Mouse (Mus musculus) cerebral cortex, adult 2 months (tissue): Measurements from ENCODE around the gene Samd4.

Source experiments
- WGBS: fragments of 180-500 bp; shearing (Covaris S2); methylation state at CpG from one replicate; pipeline ENCODE4 v1.1.7; 2018; 5-methylcytosine and 5-hydroxymethylcytosine counted together

The Samd4 gene

DNA sequence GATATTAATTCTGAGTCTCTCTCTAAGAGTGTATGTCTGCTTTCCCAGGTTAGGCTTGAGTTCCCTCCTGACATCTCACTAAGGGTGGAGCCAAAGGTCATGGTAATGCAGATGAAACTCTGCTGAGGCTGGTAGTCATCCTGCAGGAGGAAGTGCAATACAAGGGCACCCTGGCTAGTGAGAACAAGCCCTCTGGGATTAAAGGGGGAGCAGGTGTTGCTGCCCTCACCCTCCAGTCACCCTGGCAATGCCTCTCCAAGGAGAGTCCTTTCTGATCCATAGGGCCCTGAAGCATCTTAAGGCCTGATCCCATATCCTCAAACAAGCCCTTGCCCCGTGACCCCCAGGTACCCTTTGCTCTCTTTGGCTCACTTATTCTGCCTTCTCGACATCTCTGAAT, 72.5 kb downstream of the Samd4 start:
- WGBS, result 81% methylated on average over 2 of the region's 2 CpGs

DNA sequence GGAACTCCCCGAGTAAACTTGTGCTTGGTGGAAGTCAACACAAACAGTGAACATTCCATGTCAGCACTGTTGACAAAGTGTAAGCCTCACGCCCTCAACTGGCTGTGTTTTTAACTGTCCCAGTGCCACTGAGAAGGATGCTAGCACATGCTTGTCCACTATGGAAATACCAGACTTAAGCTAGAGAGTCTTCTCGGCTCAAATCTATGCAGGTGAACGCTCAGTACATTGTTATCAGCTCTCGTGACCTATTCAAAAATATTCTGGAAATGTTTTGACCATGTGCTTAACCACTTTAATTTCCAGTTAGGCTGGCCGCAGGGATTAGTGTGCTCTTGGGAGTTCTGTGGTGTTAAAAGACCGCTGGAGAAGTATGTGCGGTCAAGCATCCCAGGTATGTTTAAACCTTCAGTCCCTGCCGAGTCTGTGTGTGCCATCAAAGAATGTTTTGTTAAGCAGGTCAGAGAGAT, 73.0 kb downstream of the Samd4 start:
- 79% methylated on average over 9 of the region's 9 CpGs for WGBS

DNA sequence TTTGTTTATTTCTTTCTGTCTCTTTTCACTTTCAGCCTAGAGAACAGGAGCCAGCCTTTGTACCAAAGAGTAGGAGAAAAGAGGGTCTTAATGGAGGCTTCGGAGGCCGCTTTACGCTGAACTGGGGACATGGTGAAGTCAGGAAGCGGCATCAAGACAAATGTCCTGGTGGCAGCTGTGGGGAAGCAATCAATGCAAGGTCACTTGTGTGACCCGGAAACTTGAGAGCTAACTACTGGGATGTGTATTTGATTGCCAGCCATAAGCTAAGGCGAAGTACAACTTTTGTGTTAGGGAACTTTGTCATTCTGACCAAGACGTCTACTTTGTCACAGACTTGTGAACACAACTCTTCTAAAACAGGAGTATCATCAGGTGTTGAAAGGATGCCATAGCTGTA, 73.5 kb downstream of the Samd4 start:
- 86% methylated on average over 7 of the region's 7 CpGs for WGBS

DNA sequence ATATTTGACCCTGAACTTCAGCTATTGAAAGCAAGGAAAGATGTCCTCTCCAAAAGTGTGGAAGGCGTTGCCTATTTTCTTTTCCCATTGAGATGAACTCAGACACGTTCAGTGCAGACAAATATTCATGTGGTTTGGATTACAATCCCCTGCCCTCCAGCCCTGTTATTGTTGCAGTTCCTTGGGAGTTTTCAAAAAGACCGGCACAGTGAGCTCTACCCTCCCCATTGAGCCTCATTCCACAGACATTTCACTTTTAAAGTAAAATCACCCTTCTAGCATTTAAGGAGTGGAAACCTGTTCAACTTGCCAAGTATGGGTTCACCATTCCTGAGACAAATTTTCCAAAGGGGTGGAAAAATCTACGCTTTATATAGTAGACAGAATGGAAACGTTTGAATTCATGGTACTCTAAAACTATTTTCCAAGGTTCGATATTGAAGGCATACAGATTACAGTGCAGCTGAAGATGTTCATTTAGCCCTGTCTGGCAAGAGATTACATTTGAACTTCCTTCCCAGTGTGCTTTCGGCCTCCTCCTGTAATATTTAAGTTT, 76.6 kb downstream of the Samd4 start:
- WGBS, result 74% methylated on average over 7 of the region's 7 CpGs

DNA sequence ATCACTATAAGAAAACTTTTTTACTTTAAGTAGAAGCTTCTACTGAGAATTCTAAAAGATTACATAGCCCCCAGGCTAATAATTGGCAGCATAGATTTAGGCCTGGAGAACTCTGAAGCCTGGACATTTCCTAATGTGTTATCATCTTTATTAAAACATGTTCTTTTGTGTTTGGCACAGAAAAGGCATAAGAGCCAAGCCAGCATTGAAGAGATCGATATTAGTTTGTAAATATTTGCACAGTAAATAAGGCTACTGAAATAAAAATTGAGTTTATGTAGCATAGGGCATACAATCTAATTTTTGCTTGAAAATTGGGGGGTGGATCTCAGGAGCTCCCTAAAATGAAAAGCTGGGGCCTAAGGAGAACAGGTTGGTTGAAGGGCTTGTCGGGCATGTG, 77.2 kb downstream of the Samd4 start:
- 93% methylated on average over 2 of the region's 2 CpGs for WGBS

DNA sequence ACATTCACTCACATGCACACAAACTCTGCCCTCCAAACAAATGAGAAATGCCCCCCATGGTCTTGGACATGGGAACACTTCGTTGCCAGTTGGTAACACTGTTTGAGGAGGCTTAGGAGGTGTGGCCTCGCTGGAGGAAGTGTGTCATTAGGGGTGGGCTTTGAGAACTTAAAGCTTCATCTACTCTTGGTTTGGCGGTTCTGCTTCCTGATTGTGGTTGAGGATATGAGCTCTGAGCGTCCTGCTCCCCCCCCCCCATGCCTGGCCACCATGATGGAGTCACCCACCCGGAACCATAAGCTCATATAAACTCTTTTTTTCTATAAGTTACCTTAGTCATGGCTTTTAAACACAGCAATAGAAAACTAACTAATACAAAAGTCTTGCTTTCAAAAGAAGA, 80.2 kb downstream of the Samd4 start:
- 86% methylated on average over 5 of the region's 5 CpGs for WGBS

DNA sequence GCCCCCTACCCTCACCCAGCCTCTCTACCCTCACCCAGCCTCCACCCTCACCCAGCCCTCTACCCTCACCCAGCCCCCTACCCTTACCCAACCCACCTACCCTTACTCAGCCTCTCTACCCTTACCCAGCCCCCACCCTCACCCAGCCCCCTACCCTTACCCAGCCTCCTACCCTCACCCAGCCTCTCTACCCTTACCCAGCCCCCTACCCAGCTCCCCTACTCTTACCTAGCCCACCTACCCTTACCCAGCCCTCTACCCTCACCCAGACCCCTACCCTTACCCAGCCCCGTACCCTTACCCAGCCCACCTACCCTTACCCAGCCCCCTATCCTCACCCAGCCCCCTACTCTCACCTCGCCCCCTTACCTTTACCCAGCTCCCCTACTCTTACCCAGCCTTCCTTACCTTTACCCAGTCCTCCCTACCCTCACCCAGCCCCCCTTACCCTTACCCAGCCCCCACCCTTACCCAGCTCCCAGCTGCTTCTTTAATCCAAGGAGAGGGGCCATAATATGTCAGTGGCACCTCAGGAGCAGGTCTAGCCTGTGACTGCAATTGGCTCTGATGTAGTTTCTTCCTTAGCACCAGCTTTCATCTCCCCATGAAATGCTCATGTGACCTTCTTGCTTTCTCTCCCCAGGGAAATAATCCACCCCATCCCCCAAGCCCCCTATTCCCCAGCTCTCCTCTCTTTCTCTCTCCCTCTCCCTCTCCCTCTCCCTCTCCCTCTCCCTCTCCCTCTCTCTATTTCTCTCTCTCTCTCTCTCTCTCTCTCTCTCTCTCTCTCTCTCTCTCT, 81.6 kb downstream of the Samd4 start:
- WGBS, result 93% methylated on average over 2 of the region's 2 CpGs

DNA sequence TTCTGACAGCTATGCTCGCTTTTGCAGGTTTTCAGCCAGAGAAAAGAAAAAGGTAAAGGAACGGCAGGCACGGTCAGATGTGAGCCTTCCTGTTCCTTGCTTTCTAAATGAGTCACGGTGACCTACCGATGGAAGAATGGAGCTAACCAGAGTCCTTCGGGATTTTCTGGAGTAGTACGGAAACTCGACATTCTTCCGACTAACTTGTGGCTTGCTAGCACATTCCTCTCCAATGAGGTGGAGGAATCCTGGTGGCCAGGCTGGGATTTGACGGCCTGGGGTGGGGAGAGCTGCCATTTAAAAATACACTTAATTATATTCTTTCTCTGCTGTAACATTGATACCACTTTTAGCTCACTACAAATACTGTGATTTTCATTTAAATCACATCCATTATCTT, 83.6 kb downstream of the Samd4 start:
- WGBS, result 83% methylated on average over 10 of the region's 10 CpGs

DNA sequence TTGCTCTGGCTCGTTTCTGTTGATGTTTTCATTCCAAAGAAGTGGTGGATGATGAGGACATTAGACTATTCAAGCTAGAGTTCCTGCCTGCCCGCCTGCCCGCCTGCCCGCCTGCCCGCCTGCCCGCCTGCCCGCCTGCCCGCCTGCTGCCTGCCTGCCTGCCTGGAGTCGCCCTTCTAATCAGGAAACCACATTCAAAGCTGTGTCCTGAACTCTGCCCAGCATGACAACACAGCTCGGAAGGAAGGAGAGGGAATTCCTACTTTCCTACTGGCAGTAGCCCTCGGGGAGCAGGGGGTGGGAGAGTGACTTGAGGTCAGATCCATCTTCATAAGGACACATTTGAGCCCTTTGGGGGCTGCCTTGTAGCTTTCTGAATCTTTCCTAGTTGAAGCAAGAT, 85.4 kb downstream of the Samd4 start:
- 66% methylated on average over 11 of the region's 11 CpGs for WGBS

DNA sequence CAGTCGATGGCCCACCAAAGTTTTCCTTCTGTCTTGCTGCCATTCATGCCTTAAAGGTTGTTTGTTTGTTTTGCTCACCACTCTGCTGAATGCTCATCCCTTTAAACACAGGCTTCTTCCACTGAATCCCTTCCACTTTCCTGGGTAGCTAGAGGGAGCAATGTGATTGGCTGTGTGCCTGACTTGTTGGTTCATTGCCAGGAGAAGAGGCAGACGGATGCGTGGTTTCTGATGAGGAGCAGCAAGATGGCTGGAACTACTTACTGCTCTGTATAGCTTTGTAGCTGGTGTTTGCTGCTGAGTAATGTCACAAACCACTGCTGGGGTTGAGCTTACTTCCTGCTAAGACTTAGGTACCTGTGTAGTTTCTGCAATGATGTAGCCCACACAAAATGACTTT, 88.0 kb downstream of the Samd4 start:
- 28% methylated on average over 3 of the region's 3 CpGs for WGBS

DNA sequence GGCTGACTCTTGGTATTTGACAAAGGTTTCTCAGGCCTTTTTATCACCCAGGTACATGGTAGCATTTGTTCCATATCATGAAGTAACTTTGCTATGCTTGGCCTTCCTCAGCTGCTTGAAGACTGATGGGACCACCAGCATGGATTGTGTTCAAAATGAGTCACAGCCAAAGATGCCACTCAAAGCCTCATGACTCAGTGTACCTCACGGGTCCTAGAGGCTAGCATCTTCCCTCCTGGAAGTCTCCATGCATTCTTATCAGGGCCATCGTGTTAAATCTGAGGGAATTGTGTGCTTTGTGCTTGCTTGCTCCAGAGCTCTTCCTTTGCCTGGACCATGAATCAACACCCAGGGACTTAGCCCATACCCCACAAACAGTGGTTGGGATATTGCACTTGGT, 89.1 kb downstream of the Samd4 start:
- WGBS, result 95% methylated on average over 2 of the region's 2 CpGs

DNA sequence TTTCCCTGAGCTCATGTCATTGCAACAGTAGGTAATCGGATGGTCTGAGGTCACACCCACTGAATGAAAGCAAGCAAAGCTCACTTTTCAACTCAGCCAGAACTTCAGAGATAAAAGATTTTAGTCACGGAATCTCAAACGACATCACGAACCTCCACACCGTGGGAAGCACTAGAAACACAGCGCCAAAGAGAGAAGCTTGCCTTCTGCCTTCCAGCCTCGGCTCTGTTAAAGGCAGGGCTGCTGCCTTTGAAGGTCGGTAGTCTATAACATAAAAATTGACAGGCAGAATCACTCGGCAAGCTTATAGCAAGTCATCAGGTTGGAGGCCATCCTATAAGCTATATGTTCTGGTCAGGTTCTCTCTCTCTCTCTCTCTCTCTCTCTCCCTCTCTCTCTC, 92.2 kb downstream of the Samd4 start:
- WGBS, result 60% methylated on average over 9 of the region's 9 CpGs

DNA sequence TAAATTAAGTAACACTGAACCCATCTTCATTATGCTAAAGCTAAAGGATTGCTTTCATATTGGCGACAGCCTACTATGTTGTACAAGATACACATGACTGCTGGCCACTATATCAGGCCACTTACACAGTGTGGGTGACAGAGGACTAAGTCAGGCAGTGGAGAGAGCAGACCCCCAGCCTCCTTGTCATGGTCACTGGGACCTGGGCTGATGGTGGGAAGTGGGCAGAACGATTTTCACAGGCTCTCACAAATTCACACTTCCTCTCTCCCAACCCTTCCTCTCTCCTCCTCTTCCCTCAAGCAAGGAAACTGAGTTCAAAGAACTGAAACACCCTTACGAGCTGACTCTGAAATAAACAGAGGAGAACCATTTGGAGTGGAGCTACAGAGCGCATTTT, 93.3 kb downstream of the Samd4 start:
- 85% methylated on average over 4 of the region's 4 CpGs for WGBS

DNA sequence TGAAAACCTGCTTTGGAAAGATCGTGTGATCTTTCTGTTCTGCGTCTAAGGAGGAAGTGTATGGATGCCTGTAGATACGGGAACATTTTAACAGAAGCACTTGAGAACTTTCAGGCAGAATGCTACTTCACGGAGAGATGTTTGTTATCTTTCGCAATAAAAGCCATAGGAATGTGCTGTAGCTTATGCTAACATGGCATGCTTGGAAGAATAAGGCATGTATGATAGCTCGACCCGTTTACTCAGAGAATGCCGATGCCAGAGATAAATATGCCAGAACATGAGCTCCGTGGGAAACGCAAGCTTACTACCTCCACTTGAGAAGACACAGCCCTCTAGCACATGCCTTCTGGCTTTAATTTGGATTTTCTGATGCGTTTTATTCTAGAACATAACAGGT, 94.1 kb downstream of the Samd4 start:
- 80% methylated on average over 11 of the region's 11 CpGs for WGBS

DNA sequence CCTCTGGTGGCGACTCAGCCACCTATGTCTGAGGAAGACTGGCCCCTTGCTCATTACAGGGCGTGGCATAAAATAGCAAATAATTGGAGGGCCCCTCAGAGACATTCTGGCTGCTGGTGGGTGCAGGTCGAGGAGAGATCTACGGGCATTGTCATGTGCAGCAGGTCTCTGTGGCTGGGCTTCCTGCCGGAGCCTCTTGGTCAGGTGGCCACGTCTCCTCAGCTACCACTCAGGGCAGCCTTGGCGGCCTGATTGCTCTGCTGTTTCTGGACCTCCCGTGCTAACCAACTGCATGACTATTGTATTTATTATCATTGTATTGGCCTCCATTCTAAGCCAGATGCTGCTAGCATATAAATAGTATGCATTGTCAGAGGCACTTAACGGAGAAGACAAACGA, 95.0 kb downstream of the Samd4 start:
- whole genome bisulfite sequencing, result 66% methylated on average over 10 of the region's 10 CpGs

DNA sequence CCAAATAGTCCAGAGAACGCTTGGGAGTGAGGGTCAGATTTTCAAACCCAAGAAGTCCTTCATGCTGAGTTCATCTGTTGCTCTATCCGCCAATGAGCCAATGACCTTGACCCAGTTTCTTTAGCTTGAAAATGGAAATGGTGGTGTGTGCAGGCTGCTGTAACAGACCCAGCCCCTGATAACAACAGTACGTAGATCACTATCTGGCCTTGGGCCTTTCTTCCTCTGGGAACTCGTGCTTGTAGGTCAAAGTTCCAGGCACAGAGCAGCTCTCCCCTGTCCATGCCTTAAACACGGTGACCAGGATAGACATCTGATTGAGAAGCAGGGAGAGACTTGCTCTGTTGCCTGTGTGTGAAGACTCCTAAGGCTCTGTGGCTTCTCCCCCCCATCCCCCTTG, 96.5 kb downstream of the Samd4 start:
- WGBS, result 85% methylated on average over 5 of the region's 5 CpGs

DNA sequence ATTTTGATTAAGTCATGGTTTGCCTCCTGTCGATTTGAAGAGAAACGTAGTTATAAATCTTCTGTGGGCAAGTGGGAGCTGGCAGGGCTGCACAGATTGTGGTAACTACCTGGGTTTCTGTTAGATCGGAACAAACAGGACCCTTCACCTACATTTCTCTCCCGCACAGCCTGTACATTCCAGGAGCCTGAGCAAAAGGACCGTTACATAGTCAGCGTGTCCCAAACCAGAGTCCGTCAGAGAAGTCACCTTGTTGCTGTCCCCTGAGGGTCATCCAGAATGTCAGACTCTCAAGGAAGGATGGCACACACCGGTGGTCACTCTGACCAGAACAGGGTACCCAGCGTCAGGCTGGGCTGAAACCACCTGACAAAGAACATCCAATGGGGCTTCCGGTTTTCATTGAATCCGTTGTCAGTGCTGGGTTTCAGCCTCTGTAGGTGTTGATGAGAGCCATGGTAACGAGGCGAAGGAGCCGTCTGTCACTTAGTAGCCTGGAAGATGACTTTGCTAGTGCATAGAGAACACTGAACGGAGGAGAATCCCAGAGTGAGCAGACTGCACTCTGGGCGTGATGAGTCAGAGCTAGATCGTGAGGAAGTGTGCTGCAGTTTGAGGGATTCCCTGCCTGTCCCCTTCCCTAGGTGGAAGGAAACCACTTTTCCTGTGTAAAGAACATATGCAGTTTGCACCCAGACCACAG, 98.2 kb downstream of the Samd4 start:
- 62% methylated on average over 17 of the region's 17 CpGs for WGBS

DNA sequence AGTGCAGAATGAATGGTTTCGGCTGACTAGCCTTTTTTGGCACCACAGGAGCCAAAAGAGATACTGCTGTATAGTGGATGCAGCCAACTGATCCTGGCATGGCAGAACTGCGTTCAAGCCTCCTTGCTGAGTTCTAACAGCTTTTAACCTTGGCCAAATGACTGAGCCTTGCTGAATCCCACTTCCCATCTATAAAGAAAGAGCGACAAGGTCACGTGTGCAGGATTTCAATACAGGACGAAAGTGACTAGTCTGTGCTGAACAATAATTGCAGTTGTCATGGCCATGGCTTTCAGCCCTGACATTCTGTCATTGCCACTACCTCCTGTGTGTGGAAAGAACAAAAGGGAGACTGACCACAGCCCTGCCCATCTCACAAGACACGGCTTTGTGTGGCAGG, 99.5 kb downstream of the Samd4 start:
- WGBS, result 74% methylated on average over 6 of the region's 6 CpGs

DNA sequence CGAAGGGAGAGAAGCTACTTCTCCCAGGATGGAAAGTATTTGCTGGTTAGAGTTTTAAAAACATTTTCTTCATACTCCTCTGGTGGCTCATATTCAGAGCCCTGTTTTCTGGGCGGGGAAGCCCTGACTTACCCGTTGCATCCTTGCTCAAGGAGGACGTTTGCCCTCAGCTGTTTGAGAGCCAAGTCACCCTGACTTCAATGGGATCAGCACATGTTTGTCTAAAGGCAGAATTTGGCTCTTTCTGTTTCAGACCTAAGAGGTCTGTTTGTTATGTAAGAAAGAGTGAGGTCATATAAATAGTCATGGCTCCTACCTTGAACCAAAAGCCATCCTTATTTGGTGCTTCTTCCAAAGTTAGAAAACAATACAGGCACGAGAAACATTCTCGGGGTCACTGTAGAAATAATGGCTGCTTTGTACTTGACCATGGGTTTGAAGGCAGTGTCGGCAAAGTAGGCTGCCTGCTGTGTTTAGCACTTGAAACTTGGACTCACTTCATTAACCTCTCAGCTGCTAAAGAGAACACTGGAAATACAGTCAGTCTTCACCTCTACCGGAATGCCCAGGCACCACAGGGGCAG, 102.0 kb downstream of the Samd4 start:
- WGBS, result 63% methylated on average over 8 of the region's 8 CpGs

DNA sequence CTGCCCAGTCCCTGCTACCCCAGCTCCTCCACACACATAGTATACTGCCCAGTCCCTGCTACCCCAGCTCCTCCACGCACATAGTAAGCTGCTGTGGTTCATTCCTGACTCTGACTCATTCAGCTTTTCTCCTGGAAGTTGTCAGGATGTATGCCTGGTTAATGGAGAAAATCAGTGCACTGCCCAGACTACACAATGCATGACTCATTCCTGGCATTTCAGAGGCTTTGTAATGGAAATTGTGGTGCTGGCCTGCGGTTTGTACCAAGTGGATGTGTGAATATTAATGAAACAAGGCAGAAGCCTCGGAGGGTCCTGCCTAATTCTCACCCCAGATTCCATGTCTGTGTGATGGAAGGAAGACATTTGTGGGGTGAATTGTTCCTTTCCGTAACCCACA, 107.0 kb downstream of the Samd4 start:
- WGBS, result 51% methylated on average over 4 of the region's 4 CpGs

DNA sequence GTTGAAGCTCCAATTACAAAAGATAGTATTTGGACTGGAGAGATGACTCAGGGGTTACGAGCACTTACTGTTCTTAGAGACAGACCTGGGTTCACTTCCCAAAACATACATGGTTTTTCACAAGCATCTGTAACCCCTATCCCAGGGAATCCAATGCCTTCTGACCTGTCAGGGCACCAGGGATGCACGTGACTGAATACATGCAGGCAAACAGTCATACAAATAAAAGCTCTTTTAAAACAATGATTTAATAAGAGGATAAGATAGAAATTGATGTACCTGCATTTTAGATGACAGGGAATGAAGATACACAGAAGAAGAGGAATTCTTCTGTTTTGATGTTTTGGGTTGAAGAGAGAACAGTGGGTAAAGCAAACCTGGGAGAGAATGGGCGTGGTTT, 107.8 kb downstream of the Samd4 start:
- 92% methylated on average over 3 of the region's 3 CpGs for WGBS

DNA sequence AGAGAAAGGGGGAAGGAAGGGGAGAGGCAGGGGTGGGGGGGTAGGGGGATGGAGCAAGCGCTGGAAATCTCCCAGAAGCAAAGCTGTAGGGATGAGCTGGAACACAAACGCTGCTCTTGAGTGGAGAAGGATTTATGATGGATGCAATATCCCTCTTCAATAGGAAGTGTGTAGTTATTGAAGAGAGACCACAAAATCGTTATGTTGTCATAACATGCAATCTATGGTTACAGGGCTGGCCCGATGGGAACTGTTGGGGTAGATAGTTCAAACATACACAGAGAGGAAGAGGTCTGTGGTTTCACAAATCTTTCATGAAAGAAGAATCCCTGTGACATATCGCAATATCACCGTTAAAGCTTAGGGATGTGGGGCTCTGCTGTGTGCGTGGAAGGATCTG, 112.0 kb downstream of the Samd4 start:
- WGBS, result 91% methylated on average over 7 of the region's 7 CpGs
